Mouse (Mus musculus): ENCODE results near the gene Atp6v0e. TPM values are rescaled to one million over a fixed set of nuclear protein-coding genes. Genes with fewer than 3 reads are reported as not detected.
A peak's percentile ranks its signal among the peaks of the same experiment; 100 is the strongest.

Atp6v0e gene
- polyA plus RNA-seq, 1 experiment, result 100 TPM

- TF ChIP-seq CTCF (IDR thresholded peaks at IDR 0.05; ENCODE audit: low read depth, low read length), result no peak
- TF ChIP-seq POLR2A (IDR thresholded peaks at IDR 0.05; ENCODE audit: insufficient read depth, low read length), result no peak
- no peak for TF ChIP-seq EP300 (IDR thresholded peaks at IDR 0.05; ENCODE audit: insufficient read depth, low read depth, low read length)
- Histone ChIP-seq H3K9me3 (replicated peaks; ENCODE audit: control insufficient read depth, insufficient read depth, low read length, poor library complexity, severe bottlenecking) (no peaks in the 10 kb centered on the region), H3K27me3 (ENCODE audit: control insufficient read depth, insufficient read depth, low read length, poor library complexity, severe bottlenecking) (no peaks in the 10 kb centered on the region), H3K4me3 (ENCODE audit: low read depth, low read length) (no peak overlapping the region), H3K27ac (ENCODE audit: insufficient read depth, low read length) (no peak overlapping the region), H3K4me1 (ENCODE audit: control insufficient read depth, insufficient read depth, low read length) (no peaks in the 10 kb centered on the region), H3K9ac (ENCODE audit: low read depth, poor library complexity, severe bottlenecking) (no peak overlapping the region), H3K36me3 (ENCODE audit: control insufficient read depth, insufficient read depth, low read length, poor library complexity, severe bottlenecking) (peaks cover 9% of the 10 kb centered on the region)
Observed at GRCm38 (mm10) chr17:26634539-26634938, 28.5 kb upstream of the Atp6v0e start.

- H3K4me3 ChIP-seq (ENCODE audit: low read depth, low read length), result no peak overlapping the region
- no peaks in the 10 kb centered on the region for H3K4me1 ChIP-seq (ENCODE audit: control insufficient read depth, insufficient read depth, low read length)
- no peaks in the 10 kb centered on the region for H3K9me3 ChIP-seq (replicated peaks; ENCODE audit: control insufficient read depth, insufficient read depth, low read length, poor library complexity, severe bottlenecking)
- peaks cover 17% of the 10 kb centered on the region; the same call in 1 of the 2 replicates for H3K36me3 ChIP-seq (ENCODE audit: control insufficient read depth, insufficient read depth, low read length, poor library complexity, severe bottlenecking)
- no peaks in the 10 kb centered on the region for H3K27me3 ChIP-seq (ENCODE audit: control insufficient read depth, insufficient read depth, low read length, poor library complexity, severe bottlenecking)
- no peak for TF ChIP-seq CTCF (IDR thresholded peaks at IDR 0.05; ENCODE audit: low read depth, low read length)
- no peak for TF ChIP-seq POLR2A (IDR thresholded peaks at IDR 0.05; ENCODE audit: insufficient read depth, low read length)
- TF ChIP-seq EP300 (IDR thresholded peaks at IDR 0.05; ENCODE audit: insufficient read depth, low read depth, low read length), result no peak
- H3K9ac ChIP-seq (ENCODE audit: low read depth, poor library complexity, severe bottlenecking), result no peak overlapping the region
- no peak overlapping the region for H3K27ac ChIP-seq (ENCODE audit: insufficient read depth, low read length)
Observed at GRCm38 (mm10) chr17:26635951-26636350, 27.1 kb upstream of the Atp6v0e start.

- H3K4me3 ChIP-seq (ENCODE audit: low read depth, low read length), result no peak overlapping the region
- H3K9ac ChIP-seq (ENCODE audit: low read depth, poor library complexity, severe bottlenecking), result no peak overlapping the region
- H3K27ac ChIP-seq (ENCODE audit: insufficient read depth, low read length), result no peak overlapping the region
- H3K4me1 ChIP-seq (ENCODE audit: control insufficient read depth, insufficient read depth, low read length), result no peaks in the 10 kb centered on the region
- H3K27me3 ChIP-seq (ENCODE audit: control insufficient read depth, insufficient read depth, low read length, poor library complexity, severe bottlenecking), result no peaks in the 10 kb centered on the region
- H3K36me3 ChIP-seq (ENCODE audit: control insufficient read depth, insufficient read depth, low read length, poor library complexity, severe bottlenecking), result peaks cover 27% of the 10 kb centered on the region; the same call in 1 of the 2 replicates
- TF ChIP-seq POLR2A (IDR thresholded peaks at IDR 0.05; ENCODE audit: insufficient read depth, low read length) (no peak), CTCF (IDR thresholded peaks at IDR 0.05; ENCODE audit: low read depth, low read length) (no peak), EP300 (IDR thresholded peaks at IDR 0.05; ENCODE audit: insufficient read depth, low read depth, low read length) (no peak)
- no peaks in the 10 kb centered on the region for H3K9me3 ChIP-seq (replicated peaks; ENCODE audit: control insufficient read depth, insufficient read depth, low read length, poor library complexity, severe bottlenecking)
Observed at GRCm38 (mm10) chr17:26637851-26638250, 25.2 kb upstream of the Atp6v0e start.

GRCm38 (mm10) chr17:26638655-26639054 lies 24.4 kb upstream of the Atp6v0e start:
- Histone ChIP-seq H3K4me3 (ENCODE audit: low read depth, low read length) (no peak overlapping the region), H3K27me3 (ENCODE audit: control insufficient read depth, insufficient read depth, low read length, poor library complexity, severe bottlenecking) (no peaks in the 10 kb centered on the region), H3K36me3 (ENCODE audit: control insufficient read depth, insufficient read depth, low read length, poor library complexity, severe bottlenecking) (peaks cover 29% of the 10 kb centered on the region; the same call in 1 of the 2 replicates), H3K9me3 (replicated peaks; ENCODE audit: control insufficient read depth, insufficient read depth, low read length, poor library complexity, severe bottlenecking) (no peaks in the 10 kb centered on the region), H3K27ac (ENCODE audit: insufficient read depth, low read length) (no peak overlapping the region), H3K4me1 (ENCODE audit: control insufficient read depth, insufficient read depth, low read length) (no peaks in the 10 kb centered on the region), H3K9ac (ENCODE audit: low read depth, poor library complexity, severe bottlenecking) (no peak overlapping the region)
- TF ChIP-seq EP300 (IDR thresholded peaks at IDR 0.05; ENCODE audit: insufficient read depth, low read depth, low read length) (no peak), CTCF (IDR thresholded peaks at IDR 0.05; ENCODE audit: low read depth, low read length) (peak; percentile 95), POLR2A (IDR thresholded peaks at IDR 0.05; ENCODE audit: insufficient read depth, low read length) (no peak)

GRCm38 (mm10) chr17:26639791-26640190 lies 23.2 kb upstream of the Atp6v0e start:
- Histone ChIP-seq H3K36me3 (ENCODE audit: control insufficient read depth, insufficient read depth, low read length, poor library complexity, severe bottlenecking) (peaks cover 33% of the 10 kb centered on the region), H3K9ac (ENCODE audit: low read depth, poor library complexity, severe bottlenecking) (no peak overlapping the region), H3K27ac (ENCODE audit: insufficient read depth, low read length) (no peak overlapping the region), H3K4me3 (ENCODE audit: low read depth, low read length) (no peak overlapping the region), H3K9me3 (replicated peaks; ENCODE audit: control insufficient read depth, insufficient read depth, low read length, poor library complexity, severe bottlenecking) (no peaks in the 10 kb centered on the region), H3K4me1 (ENCODE audit: control insufficient read depth, insufficient read depth, low read length) (no peaks in the 10 kb centered on the region), H3K27me3 (ENCODE audit: control insufficient read depth, insufficient read depth, low read length, poor library complexity, severe bottlenecking) (no peaks in the 10 kb centered on the region)
- TF ChIP-seq CTCF (IDR thresholded peaks at IDR 0.05; ENCODE audit: low read depth, low read length), result no peak
- TF ChIP-seq POLR2A (IDR thresholded peaks at IDR 0.05; ENCODE audit: insufficient read depth, low read length), result no peak
- no peak for TF ChIP-seq EP300 (IDR thresholded peaks at IDR 0.05; ENCODE audit: insufficient read depth, low read depth, low read length)

GRCm38 (mm10) chr17:26640286-26640740 lies 22.7 kb upstream of the Atp6v0e start:
- Histone ChIP-seq H3K4me3 (ENCODE audit: low read depth, low read length) (no peak overlapping the region), H3K4me1 (ENCODE audit: control insufficient read depth, insufficient read depth, low read length) (no peaks in the 10 kb centered on the region), H3K9me3 (replicated peaks; ENCODE audit: control insufficient read depth, insufficient read depth, low read length, poor library complexity, severe bottlenecking) (no peaks in the 10 kb centered on the region), H3K9ac (ENCODE audit: low read depth, poor library complexity, severe bottlenecking) (no peak overlapping the region), H3K36me3 (ENCODE audit: control insufficient read depth, insufficient read depth, low read length, poor library complexity, severe bottlenecking) (peaks cover 37% of the 10 kb centered on the region), H3K27ac (ENCODE audit: insufficient read depth, low read length) (no peak overlapping the region), H3K27me3 (ENCODE audit: control insufficient read depth, insufficient read depth, low read length, poor library complexity, severe bottlenecking) (no peaks in the 10 kb centered on the region)
- TF ChIP-seq POLR2A (IDR thresholded peaks at IDR 0.05; ENCODE audit: insufficient read depth, low read length) (no peak), EP300 (IDR thresholded peaks at IDR 0.05; ENCODE audit: insufficient read depth, low read depth, low read length) (no peak), CTCF (IDR thresholded peaks at IDR 0.05; ENCODE audit: low read depth, low read length) (no peak)
